Mouse (Mus musculus) liver, postnatal 0 days (tissue): ENCODE measurements at regions not wholly inside any gene's neighbourhood (a gene's known extent, or its start where the extent isn't known, plus 50 kb on each side); places are given as distances from the start of the nearest gene placed in this dataset.
"Not testable (repeated sequence)": the region's sequence is repeated elsewhere in the genome, so short reads cannot be mapped to it uniquely, and the experiment has no call there.

Experiments used
- ATAC-seq: fragments of 200-750 bp; cut with Nextera tagmentation; 2 replicates; pipeline ENCODE4 v1.8.0; 2017; ENCODE audit warnings: mild to moderate bottlenecking, moderate library complexity
- DNase-seq: peaks from one replicate; pipeline ENCODE4 v3.0.0-alpha.2; 2016
- H3K27ac ChIP-seq: fragments of 300-500 bp; sonication (generic); 2 replicates; pipeline ENCODE4 v1.5.1; 2014; ENCODE audit warnings: antibody characterized with exemption, moderate library complexity, mild to moderate bottlenecking, low read depth
- H3K27me3 ChIP-seq: fragments of 300-500 bp; sonication (generic); 2 replicates; pipeline ENCODE4 v1.6.1; 2014; ENCODE audit warnings: low read length, control low read depth, mixed read lengths; ENCODE audit not compliant: insufficient read depth
- H3K36me3 ChIP-seq: fragments of 300-500 bp; sonication (generic); replicated peaks from 2 replicates; pipeline ENCODE4 v1.6.1; 2014; ENCODE audit warnings: mild to moderate bottlenecking, control low read depth, low read length, moderate library complexity, mixed read lengths; ENCODE audit not compliant: insufficient read depth
- H3K4me1 ChIP-seq: fragments of 300-500 bp; sonication (generic); 2 replicates; pipeline ENCODE4 v1.6.1; 2014; ENCODE audit warnings: antibody characterized with exemption, mild to moderate bottlenecking, control low read depth; ENCODE audit not compliant: insufficient read depth
- H3K4me2 ChIP-seq: fragments of 300-500 bp; sonication (generic); 2 replicates; pipeline ENCODE4 v1.6.1; 2014; ENCODE audit warnings: low read depth, mild to moderate bottlenecking, low read length, moderate library complexity, mixed read lengths
- H3K4me3 ChIP-seq: fragments of 300-500 bp; sonication (generic); 2 replicates; pipeline ENCODE4 v1.5.1; 2014; ENCODE audit warnings: low read depth, low read length
- H3K9ac ChIP-seq: fragments of 300-500 bp; sonication (generic); replicated peaks from 2 replicates; pipeline ENCODE4 v1.6.1; 2014; ENCODE audit warnings: mild to moderate bottlenecking, moderate library complexity
- H3K9me3 ChIP-seq: fragments of 300-500 bp; sonication (generic); 2 replicates; pipeline ENCODE4 v1.6.1; 2016; ENCODE audit warnings: mild to moderate bottlenecking, control low read depth, low read length, mixed read lengths
- CTCF ChIP-seq: sonication (generic); IDR thresholded peaks from 2 replicates; pipeline ENCODE4 v1.5.1; 2016; ENCODE audit warnings: antibody characterized with exemption, low read depth
- EP300 ChIP-seq: IDR thresholded peaks from 2 replicates; pipeline ENCODE4 v1.6.1; 2016; ENCODE audit warnings: antibody characterized with exemption, low read depth, mild to moderate bottlenecking
- WGBS: fragments of 180-500 bp; shearing (Covaris S2); extraction: QIAGEN DNeasy Blood & Tissue Kit; methylation state at CpG from one replicate; pipeline ENCODE4 v1.1.7; 2014; ENCODE audit not compliant: insufficient replicate concordance; 5-methylcytosine and 5-hydroxymethylcytosine counted together

- no peak for DNase-seq
- WGBS: 40% methylated on average over 4 of the region's 4 CpGs
- Histone ChIP-seq H3K9ac (no peak overlapping the region), H3K36me3 (no peaks in the 10 kb centered on the region), H3K27me3 (no peaks in the 10 kb centered on the region), H3K4me3 (no peak overlapping the region), H3K9me3 (no peaks in the 10 kb centered on the region), H3K4me1 (no peaks in the 10 kb centered on the region), H3K27ac (no peak overlapping the region), H3K4me2 (no peak overlapping the region)
- no peak for ATAC-seq
- TF ChIP-seq CTCF (no peak), EP300 (no peak)
Observed at GRCm38 (mm10) chr16:58155538-58155937, 252.7 kb upstream of the Dcbld2 start.

GRCm38 (mm10) chr16:58178744-58179401 lies 229.4 kb upstream of the Dcbld2 start:
- ATAC-seq (no peak), DNase-seq (no peak)
- H3K4me2 ChIP-seq: no peak overlapping the region
- WGBS: 69% methylated on average over 5 of the region's 5 CpGs
- TF ChIP-seq CTCF (no peak), EP300 (no peak)
- H3K9me3 ChIP-seq: no peaks in the 10 kb centered on the region
- H3K27ac ChIP-seq: no peak overlapping the region
- no peaks in the 10 kb centered on the region for H3K36me3 ChIP-seq
- no peaks in the 10 kb centered on the region for H3K27me3 ChIP-seq
- H3K4me1 ChIP-seq: no peaks in the 10 kb centered on the region
- no peak overlapping the region for H3K4me3 ChIP-seq
- no peak overlapping the region for H3K9ac ChIP-seq

- not testable (repeated sequence) for H3K4me2 ChIP-seq, H3K36me3 ChIP-seq, H3K4me1 ChIP-seq, H3K4me3 ChIP-seq, ATAC-seq, H3K27me3 ChIP-seq, DNase-seq, H3K9me3 ChIP-seq, H3K9ac ChIP-seq, H3K27ac ChIP-seq
Observed at GRCm38 (mm10) chr16:58179981-58180380, 228.3 kb upstream of the Dcbld2 start.

- DNase-seq (no peak), ATAC-seq (no peak)
- H3K4me2 ChIP-seq: no peak overlapping the region
- H3K4me3 ChIP-seq: no peak overlapping the region
- no peak for TF ChIP-seq EP300
- TF ChIP-seq CTCF: no peak
- H3K36me3 ChIP-seq: no peaks in the 10 kb centered on the region
- 70% methylated on average over 5 of the region's 5 CpGs for WGBS
- H3K9ac ChIP-seq: no peak overlapping the region
- no peaks in the 10 kb centered on the region for H3K9me3 ChIP-seq
- no peaks in the 10 kb centered on the region for H3K27me3 ChIP-seq
- H3K4me1 ChIP-seq: no peaks in the 10 kb centered on the region
- no peak overlapping the region for H3K27ac ChIP-seq
Observed at GRCm38 (mm10) chr16:58194619-58195497, 213.4 kb upstream of the Dcbld2 start.

- no peaks in the 10 kb centered on the region for H3K4me1 ChIP-seq
- H3K27me3 ChIP-seq: no peaks in the 10 kb centered on the region
- no peak for ATAC-seq
- DNase-seq: no peak
- H3K4me3 ChIP-seq: no peak overlapping the region
- 69% methylated on average over 2 of the region's 2 CpGs for WGBS
- H3K27ac ChIP-seq: no peak overlapping the region
- 0 out of 2 replicates have a peak, but pooled peaks cover 2% of the 10 kb centered on the region for H3K9me3 ChIP-seq
- TF ChIP-seq EP300: no peak
- TF ChIP-seq CTCF: no peak
- H3K9ac ChIP-seq: no peak overlapping the region
- no peak overlapping the region for H3K4me2 ChIP-seq
- no peaks in the 10 kb centered on the region for H3K36me3 ChIP-seq
Observed at GRCm38 (mm10) chr16:58211872-58212271, 196.4 kb upstream of the Dcbld2 start.

- Histone ChIP-seq H3K4me2 (no peak overlapping the region), H3K27ac (no peak overlapping the region), H3K9me3 (no peaks in the 10 kb centered on the region), H3K4me1 (no peaks in the 10 kb centered on the region), H3K4me3 (no peak overlapping the region), H3K36me3 (no peaks in the 10 kb centered on the region), H3K27me3 (no peaks in the 10 kb centered on the region), H3K9ac (no peak overlapping the region)
- DNase-seq (no peak), ATAC-seq (no peak)
- TF ChIP-seq EP300 (no peak), CTCF (no peak)
Observed at GRCm38 (mm10) chr16:58234686-58235085, 173.6 kb upstream of the Dcbld2 start.
